Mouse (Mus musculus) induced T-regulatory cell, adult 2 months (primary cell): ENCODE measurements around the gene Prkg1.
A peak's percentile ranks its signal among the peaks of the same experiment; 100 is the strongest.

Experiments used
- DNase-seq: peaks from one replicate; pipeline ENCODE4 v3.0.0-alpha.2; 2012; ENCODE audit warnings: low read depth

Prkg1 gene

DNA sequence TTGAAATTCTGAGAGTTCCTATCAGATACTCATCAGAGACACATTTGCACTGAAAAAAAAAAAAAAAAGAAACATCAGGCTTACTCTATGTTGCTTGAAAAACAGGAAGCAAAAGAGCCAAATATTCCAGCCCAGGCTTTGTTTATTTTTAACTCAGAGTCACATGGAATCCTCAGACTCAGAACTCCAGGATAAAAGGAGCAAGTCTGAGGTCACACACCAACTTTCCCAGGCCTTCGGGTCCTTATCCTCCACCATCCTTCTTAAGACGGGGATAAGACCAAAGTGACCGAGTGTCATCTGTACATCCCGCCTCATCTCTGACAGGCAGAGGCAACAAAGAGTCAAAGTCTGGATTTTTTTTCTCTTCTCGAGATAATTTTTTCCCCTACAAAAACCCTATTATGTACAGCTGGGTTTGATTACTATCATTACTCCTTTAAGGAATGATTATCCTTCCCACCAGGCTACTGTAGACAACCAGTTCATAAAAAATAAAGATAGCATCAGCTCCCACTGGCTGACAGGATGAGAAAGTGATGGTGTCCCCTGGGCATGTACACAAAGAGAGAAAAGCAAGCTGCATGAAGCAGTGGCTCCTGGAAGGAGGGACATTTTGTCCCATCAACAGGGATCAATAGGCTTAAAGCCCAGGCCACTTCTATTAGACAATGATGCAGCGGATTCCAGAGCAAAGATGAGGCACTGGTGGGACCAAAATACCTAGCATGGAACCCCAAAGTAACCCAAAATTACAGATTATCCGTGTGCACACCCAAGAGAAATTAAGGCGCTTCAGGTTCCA lies 21.4 kb downstream of the Prkg1 start:
- DNase-seq: no peak

DNA sequence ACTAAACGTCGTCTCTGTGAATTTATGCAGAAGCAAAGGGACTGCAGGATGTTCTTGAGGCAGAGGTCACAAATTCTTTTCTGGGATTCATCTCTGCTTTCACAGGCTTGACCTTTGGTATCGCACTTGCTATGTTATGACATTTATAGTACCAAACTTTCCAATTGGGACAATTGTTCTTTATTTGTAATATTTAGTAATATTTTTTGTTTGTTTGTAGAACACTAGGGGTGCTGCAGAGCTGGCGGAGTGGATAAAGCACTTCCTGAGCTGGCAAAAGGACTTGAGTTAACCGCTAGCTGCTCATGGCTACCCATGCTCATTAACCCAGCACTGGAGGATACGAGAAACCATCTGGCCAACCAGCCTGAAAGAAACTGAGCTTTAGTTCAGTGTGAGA lies 49.9 kb downstream of the Prkg1 start:
- DNase-seq: no peak

DNA sequence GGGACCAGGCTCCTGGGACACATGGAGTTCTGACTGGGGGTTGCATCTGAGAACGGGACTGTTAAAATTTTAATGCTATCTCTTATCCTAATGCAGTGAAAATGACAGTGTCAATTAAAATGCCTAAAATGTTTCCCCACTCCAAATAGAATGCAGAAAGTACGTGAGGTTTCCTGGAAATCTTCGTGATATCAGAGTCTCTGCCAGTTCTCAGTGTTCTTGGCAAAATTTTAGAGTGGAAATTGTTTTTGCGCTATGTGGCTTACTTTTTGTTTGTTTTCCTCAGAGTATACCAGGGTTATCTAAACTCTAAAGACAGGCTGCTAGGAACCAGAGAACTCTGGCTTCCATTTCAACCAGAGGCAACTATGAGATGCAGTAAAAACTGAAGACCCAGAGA lies 50.4 kb downstream of the Prkg1 start:
- DNase-seq: no peak

DNA sequence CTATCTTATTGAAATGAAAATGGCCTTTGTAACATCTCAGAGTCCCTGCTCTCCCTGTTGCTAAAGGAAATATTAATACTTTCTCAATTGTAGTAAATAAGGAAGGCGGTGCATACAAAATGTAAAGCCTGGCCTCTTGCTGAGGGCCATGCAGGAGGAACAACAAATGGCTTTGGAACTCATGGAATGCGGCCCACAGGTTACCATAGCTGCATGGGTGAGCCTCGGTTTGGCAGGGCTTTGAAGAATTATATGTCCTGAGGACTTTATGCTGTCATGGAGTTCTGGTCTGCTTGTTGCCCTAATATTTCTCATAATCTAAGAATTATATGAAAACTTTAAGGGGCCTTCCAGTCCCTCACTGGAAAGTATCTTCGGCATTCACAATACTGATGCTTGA lies 51.5 kb downstream of the Prkg1 start:
- DNase-seq: no peak

DNA sequence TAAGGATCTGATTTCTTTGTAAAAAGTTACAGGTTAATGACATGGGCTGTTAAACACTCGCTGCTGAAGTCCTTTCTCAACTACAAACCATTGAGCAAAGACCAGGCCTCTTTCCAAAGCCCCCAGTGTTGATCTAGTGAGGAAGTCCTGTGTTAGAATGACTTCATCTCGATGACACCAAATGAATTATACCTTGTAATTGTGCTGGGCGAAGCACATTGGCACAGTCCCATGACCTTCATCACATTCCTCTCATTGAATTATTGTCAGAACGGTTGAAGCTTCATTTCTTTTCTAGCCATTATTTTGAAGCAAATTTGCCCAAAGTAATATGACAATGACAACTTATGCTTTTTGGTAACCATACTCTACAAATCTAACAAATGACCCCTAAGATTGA lies 54.5 kb downstream of the Prkg1 start:
- DNase-seq: no peak

DNA sequence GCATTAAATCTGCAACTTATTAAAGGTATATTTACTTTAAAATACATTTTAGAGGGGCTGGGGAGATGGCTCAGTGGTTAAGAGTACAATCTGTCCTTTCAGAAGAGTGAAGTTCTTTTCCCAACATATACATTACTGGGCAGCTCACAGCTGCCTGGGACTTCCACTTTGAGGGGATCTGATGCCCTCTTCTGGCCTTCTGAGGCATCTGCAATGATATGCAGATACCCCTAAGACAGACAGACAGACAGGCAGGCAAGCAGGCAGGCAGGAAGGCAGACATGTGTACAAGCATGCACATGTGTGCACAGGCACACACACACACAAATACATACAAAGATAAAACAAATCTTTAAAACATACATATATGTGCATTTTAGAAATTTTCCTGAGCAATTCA lies 60.8 kb downstream of the Prkg1 start:
- no peak for DNase-seq

DNA sequence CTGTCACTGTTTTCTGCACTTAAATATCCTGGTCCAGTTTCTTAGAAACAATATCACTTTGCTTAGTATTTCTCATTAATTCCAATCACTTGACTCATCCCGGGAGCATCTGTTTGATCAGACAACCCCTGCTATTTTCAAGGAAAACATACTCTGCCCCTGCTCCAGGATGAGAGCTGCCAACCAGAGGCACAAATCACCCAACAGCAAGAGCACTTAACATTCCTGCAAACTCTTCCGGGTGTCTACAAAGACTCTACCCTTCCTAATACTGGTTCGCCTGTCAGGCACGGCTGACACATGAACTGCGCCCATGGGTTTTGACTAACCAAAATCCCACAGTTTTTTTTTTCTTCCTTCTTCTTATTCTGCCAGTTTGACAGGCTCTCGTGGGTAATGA lies 65.9 kb downstream of the Prkg1 start:
- DNase-seq: no peak

DNA sequence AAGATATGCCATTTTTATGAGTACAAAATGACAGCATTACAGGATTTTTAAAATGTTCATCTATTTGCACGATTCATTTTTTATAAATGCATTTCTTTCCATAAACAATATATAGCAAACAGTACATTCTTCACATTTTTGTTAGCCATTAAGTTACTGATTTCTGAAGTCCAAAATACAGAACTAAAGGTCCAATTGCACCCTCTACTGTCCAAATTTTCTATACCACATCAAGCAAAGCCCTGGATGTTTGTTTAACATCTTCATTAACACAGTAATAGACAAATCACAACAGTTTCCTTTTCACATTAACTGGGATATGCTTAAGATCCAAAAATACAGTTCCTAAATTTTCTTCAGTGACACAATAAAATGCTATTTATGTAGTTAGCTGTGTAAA lies 84.0 kb downstream of the Prkg1 start:
- peak; percentile 2 for DNase-seq

DNA sequence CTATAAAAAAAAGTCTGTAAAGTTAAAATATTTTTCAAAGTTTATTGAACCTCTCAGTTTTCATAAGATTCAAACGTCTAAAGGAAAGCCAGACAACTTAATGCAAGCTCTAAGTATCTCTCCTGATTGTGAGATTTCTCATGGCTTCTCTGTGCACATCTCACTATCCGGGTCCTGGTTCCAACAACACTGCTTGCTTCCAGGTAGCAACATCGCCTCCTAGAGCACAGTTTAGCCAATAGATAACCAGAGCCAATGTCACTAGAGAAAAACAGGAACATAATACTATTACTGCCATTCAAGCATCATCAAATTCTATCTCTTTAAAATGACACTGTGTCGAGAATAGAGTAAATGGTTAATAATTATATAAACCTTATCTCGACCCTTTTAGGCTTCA lies 86.5 kb downstream of the Prkg1 start:
- no peak for DNase-seq

DNA sequence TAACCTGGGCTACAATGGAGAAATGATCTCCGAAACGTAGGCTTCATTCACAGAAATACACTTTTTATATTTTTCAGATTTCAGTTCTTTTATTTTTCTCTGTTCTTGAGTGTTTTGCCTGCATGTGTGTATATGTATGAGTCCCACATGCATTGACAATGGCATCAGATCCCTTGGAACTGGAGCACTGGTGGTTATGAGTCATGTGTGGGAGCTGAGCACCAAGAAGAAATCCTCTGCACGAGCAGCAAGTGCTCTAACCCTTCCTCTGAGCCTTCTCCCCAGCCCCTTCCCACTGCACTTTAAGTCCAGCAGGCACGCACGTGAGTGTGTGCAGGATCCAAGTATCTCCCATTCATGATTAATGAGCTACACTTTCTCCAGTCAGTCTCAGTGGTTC lies 93.1 kb downstream of the Prkg1 start:
- DNase-seq: no peak

DNA sequence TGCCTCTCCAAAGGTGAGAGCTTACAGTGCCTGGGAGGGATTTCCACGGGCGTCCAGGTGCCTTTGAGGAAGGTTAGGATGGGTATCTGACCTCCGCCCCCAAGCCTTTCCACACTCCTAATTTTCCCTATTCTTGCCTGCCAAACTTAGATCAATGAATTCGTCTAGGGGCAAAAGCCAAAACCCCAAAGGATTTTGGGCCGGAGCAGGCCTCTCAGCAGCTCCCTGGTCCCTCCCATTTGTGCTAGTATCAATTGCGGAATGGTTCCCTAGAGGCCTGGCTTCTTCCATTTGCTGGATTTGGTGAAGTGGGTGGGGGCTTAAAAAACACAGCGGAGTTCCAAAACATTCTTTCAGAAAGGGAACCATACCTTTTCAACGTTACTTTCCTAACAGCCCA lies 99.8 kb downstream of the Prkg1 start:
- DNase-seq: no peak

DNA sequence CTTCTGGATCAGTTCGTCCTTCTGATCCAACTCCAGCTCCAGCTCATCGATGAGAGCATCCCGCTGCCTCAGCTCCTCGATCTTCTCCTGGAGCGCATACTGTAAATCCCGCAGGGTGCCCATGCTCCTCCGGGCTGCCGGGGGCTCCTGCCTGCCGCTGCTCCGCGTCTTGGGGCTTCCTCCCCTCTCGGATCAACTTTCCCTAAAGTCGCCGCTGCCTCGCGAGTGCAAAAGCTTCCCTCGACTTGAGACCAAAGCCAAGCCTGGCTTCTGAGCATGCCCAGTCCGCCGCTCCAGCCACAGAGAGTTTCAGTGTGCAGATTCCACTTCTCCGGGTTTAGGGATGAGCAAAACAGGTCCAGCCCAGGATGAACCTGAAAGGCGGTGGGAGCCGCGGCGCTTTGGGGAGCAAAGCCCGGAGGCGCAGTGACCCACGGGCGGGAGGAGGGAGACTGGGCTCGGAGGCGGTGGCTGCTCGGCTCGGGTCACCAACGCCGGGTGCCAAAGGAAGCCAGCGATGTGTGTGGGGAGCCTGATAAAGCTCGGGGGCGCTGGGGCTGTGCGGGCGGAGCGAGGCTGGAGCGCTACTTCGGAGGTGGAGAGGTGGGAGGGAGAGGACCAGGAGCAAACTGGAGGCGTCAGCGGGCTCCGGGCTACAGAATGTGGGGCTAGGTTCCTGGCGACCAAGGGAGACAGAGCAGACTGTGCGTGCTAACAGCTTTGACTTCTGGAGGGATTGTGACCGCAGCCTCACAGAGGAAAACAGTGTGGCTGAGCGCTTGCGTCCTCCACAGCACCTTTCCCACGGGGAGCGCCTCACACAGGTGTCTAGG lies 100.5 kb downstream of the Prkg1 start:
- no peak for DNase-seq

DNA sequence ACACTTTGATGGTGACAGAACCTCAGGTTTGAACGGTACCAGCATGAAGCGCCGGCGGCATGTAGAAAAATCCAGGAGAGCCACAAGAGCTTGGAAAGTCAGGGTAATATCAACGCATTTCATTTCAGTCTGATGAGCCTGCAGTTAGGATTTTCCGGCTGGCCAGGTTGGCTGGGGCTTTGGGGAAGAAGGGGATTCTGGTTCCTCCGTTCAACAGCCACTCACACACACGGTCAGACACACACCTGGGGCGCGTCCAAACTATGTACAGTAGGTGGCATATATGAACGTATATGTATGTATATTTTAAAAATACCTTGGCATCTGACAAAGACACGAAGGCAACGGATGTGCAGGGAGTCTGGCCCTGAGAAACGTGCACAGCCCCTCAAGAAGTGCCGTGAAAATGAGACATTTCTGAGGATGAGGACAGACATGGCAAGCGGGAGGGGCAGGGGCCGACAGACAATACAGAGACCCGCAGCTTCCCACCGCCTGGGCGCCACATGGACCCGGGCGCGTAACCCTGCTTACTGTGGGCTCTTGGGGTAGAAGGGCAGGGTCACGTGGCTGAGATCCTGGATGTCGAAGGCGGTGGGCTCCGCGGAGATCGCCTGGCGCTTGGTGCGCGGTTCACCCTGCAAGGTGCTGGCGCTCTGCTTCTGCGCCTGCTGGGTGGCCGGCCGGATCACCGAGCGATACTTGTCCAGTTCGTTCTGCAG lies 101.2 kb downstream of the Prkg1 start:
- DNase-seq: no peak

DNA sequence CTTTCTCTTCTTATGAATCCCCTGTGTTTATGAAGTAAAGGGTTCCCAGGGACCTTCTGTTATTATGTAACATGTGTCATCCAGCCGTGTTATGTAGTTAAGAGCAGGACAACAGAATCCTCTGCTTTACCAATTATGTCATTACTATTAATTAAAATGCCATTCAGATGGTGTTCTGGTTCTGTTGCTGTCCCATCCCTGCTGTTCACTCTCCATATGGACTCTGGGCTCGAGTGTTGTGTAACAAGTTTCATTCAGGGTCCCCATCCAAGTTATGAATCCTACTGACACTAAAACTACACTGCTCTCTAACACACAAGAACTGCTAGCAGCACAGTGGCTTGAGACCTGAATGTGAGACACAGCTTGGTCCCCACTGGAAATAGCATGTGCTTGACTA lies 102.0 kb downstream of the Prkg1 start:
- no peak for DNase-seq

DNA sequence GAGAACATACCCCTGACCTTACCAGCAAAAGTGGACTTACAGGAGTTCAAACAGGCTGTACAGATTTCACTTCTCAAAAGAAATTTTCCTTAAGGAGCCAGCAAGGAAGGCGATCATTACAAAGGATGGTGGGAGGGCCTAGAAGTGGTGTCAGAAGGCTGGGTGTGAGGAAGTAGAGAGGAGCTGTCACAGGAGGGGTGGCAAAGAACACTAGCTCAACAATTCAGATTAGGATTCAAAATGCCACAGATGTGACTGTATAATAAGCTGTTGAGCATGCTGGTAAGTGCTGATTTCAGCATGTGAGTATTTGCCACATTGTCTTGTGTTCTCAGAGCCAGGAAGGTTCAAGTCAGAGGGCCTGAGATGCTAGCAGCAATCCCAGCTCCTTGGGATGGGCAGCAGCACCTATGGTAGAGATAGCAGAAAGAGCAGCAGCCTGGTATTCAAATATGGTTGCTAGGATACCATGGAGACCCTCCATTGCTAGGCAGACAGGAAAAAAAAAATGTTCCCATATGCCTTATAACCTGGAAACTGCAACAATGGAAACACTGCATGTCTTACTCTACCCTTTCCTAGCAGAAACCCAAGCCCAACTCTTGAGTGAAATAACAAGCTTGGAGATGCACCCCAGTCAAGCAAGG lies 106.0 kb downstream of the Prkg1 start:
- DNase-seq: no peak

DNA sequence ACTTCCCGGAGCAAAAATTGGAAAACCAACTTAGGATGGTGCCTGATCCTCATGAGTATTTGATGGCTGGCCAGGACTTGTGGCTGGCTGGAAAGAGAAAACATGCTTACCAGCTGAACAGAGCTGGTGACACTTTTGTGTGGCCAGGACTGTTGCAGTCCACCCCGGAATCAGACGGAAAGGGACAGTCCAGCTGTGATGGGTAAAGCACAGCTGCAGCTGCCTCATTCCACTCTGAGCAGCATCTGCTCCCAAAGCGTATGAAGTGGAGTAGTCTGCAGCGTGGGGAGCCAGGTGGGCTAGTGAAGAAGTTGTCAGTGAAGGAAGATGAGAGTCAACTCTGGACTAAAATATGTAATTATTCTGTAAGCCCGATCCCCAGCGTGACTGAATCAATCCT lies 108.6 kb downstream of the Prkg1 start:
- DNase-seq: no peak

DNA sequence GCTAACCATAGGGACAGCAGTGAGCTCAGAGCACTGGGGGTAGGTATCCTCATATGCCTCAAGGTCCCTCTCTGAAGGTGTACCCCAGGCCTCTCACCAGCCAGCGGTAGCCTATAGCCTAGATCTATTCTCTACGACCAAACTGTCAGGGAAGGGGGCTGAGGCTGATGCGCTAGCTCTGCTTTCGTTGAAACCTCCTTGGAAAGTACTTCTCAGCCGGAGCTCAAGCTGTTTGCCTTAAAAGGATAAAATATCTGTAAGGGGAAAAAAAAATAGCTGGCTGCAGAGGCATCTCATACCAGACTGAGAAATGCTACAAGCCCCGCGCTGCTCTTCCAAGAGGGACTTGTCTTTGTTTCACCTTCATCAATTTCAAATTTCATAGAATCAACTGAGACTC lies 109.0 kb downstream of the Prkg1 start:
- DNase-seq: no peak

DNA sequence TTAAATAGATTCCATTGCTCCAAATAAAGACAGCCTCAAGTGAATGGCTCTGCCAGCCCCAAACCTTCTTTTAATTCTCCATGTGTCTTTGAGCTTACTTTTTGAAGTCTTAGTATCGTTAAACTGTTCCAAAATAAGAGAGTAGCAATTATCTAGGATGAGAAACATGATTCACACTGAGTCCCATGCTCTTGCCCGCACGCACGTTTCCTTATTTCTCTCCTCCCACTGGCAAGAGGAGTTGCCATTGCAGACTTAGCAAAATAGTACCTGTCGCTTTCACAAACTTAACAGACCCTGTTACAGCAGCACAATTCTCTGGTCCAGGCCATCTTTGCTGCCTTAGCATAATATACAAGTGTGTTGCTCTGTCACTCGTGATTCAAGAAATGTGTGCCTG lies 110.8 kb downstream of the Prkg1 start:
- no peak for DNase-seq

DNA sequence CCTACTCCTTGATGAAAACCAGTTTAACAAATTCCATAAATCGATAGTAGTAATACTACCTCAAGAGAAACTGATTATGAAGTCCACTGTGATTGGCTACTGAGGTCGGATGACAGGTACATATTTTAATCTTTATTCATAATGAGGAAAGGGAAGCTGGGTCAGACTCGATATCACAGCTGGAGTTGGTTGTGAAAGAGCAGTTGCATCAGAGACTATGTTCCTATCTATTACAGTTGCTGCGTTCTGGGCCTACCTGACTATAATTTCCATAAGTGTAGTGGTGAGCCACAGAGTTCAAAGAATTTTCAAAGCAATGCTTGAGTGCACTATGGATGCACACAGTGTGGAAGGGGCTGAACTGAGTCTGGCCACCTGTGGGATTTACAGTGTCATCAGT lies 114.4 kb downstream of the Prkg1 start:
- no peak for DNase-seq

DNA sequence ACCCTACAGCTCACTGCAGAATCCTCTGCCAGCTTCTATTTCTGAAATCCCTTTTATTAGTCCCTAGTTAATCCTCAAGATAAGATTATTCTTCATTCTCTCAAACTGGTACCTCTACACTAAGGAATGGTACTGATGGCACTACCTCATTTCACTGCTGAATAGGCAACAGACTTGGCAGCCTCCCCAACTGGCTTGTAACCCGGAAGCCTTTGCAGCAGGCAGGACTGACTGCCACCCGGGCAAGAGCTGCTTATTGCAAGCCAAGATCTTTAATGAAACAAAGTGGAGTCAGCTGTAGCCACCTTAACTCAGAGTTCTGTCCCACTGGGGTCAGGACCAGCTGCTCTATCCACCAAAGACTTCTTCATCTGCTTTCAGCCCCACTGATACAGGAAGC lies 117.3 kb downstream of the Prkg1 start:
- DNase-seq: no peak

DNA sequence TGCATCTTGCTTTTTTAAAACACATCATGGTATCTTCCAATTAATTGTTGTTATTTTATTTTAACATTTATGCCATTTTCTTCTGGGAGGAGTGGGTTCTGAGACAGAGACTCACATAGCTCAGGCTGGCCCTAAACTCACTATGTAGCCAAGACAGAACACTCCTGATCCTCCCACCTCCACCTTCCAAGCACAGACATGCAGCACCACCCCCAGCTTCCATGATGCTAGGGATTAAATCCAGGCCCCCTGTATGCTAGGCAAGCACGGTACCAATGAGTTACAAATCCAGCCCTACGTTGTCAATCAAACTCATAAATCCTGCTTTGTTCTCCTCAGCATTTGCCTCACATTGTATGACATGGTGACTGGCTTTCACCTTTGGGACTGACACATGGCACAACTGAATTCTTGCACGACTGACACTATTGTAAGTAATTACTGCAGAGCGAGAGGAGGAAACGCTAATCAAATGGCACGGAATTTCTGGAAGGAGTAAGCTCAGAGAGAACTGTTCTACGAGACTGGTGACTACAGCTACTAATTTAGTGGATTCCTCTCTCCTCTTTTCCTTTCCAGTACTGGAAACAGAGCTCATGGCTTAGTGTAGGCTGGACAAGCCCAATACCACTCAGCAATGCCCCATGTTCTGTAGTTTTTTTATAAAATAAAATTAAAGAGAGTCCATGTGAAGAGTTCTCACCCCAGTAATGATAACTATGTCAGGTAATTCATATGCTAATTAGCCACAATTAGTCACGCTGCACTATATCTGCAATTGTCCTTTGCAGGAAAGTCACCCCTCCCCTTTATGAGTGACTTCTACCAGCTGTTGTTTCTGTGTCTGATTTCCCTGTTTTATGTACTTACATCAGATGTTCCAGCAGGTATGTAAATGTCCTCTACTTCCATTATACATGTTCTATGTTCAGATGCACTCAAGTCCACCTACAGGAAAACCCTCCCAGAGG lies 133.6 kb downstream of the Prkg1 start:
- no peak for DNase-seq
